Mouse (Mus musculus): Measurements from ENCODE around the gene Sppl3.

The Sppl3 gene

DNA sequence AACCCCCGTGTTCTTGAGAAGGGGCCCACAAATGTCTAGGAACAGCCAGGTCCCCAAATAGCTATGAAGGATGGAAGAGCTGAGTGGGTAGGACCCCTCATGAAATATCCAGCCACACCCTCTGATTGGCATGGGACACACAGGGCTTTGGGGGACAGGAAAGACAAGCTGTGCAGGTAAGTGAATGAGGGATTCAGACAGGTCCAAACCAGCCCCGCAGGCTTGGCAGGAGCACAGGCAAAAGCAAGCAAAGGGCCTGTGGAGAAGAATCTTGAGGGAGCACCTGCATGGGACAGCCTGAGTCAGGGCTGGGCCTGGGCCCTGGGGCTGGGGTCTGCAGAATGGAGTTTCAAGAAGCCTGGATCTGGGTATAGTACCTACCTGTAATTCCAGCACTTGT is 10.4 kb upstream of the Sppl3 start:
- DNase-seq, result no peak

DNA sequence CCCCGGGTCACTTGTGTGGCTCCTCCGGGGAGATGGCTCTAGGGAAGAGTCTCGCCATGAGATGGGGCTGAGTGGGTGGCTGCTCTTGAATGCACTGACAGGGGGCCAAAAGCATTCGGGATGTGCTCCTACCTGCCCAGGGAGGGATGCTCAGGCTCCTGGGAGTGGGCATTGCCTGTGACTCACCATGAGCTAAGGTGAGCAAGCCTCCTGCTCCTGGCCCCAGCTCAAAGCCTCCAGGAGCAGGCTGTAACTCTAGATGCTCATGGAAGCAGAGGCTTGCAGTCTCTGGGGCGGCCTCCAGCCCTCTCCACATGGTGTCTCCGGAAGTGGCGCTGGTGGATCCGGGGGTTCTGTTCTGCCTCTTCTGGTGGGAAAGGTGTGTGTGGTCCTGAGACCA is 9.5 kb upstream of the Sppl3 start:
- no peak for DNase-seq

DNA sequence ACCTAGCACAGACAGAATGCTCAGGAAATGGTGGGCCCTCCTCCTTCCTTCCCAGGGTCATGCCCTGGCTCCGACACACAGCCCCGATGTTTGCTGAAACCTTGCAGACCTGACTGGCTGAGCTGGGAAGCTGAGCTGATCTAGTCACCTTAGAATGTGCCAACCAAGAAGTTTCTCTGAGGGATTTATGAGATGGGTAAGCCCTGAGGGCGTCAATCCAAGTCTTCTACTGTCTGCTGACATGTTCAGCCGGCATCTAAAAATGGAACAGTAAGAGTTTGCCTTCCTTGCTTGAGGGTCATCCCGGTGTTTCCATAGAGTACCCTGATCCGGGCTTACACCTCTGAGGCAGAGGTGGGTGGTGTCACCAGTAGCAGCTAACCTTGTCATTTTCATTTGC is 8.2 kb upstream of the Sppl3 start:
- no peak for DNase-seq

DNA sequence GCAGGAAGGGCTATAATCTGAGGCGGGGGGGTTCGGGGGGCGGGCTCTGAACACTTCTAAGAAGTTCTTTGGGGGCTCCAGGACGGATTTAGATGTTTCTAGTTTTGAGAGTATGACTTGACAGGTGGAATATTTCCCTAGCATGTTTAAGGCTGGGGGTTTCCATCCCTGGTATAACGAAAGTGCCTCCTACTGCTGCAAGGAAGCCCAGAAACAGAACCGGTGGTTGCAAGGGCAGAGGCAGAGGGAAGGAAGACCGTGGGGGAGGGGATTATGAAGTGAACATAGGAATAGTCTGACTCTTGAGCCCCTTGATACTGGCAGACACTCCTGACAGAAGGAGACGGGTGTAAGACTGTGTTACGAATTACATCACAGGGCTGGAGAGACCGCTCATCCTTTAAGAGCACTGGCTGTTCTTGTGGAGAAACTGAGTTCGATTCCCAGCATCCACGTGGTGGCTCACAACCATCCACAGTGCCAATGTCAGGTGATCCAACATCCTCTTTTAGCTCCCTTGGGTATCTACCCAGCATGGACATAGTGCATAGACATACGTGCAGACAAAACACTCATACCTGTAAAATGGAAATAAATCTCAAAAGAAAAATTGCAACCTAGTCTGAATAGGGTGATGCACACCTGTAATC is 7.6 kb upstream of the Sppl3 start:
- no peak for DNase-seq

DNA sequence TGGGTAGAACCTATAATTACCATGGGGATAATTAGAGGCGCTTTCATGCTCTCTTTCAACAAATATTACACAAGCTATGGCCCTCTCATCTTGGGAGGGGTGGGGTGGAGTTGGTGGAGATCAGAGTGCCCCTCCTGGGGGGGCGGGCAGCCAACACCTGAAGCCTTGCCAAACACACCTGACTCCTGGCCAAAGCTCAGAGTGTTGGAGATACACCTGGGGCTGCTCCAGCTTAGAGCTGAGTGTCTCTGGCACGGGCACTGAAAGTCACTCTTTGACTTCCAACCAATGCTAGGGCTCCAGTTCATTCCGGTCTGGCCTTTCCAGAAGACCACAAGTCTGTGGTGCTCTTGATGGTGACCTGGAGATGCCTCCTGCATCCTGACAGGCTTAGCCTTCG is 3.2 kb upstream of the Sppl3 start:
- no peak for DNase-seq

DNA sequence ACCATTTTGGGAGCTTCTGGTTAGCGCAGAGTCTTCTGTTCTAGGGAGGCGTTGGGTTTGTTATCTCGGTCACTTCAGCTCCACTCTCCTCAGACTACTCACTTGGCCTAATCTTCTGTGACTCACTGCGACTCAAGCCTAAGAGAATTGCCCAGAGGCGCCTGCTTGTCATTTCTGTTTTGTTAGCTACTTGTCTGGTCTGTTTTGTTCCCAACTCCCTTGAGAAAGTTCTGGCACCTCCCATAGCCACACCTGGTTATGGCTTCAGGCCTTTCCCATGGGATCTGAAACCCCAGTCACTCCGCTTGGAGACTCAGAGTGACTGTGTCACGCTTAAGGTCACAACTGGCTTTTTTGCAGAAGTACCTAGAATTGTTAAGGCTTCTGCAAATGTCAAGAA is 2.6 kb upstream of the Sppl3 start:
- DNase-seq, result no peak

DNA sequence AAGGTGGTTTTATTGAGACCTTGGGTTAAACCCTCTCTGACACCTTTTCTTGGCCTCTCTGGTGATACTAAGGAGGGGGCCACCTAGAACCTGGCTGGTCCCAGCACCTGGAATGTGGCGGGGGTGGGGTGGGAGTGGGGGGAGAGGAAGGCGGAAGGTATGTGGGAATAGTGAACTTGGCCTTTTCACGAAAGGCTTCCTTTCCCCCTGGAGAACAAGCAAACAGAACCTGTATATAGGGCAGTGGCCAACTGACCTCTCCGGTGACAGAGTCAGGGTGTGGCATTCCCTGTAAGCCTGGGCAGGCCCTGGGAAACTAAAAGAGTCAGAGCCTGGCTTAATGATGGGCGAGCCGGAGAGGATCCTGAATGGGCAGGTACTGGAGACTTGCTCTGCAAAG is 1.8 kb upstream of the Sppl3 start:
- no peak for DNase-seq

DNA sequence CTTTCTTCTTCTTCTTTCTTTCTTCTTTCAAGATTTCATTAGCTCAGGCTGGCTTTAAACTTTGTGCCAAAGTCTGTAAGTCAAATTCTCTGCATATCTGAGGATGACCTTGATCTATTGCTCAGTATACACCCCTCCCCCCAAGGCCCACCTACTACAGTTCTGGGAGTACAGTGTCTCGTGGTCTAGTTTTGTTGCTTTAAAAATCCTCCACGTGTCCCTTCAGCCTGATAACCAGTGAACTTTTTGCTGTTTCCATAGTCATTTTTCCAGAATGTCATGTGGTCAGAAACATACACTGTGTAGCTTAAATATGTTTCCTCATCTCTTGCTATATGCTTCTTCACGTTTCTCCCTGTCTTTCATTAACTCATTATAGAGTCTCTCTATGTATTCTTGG is 976 bp upstream of the Sppl3 start:
- no peak for DNase-seq

DNA sequence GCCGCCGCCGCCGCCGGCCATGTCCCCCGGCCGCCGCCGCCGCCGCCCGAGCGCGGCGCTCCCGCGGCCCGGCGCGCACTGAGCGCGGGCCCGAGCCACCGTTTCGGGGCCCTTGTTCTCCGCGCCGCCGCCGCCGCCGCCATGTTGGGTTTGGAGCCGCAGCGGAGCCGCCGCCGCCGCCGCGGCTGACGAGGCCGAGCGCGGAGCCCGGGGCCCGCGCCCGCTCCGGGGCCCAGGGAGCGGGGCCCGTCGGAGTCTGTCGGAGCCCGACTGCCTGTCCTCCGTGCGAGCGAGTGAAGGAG is 231 bp downstream of the Sppl3 start:
- DNase-seq, result no peak

DNA sequence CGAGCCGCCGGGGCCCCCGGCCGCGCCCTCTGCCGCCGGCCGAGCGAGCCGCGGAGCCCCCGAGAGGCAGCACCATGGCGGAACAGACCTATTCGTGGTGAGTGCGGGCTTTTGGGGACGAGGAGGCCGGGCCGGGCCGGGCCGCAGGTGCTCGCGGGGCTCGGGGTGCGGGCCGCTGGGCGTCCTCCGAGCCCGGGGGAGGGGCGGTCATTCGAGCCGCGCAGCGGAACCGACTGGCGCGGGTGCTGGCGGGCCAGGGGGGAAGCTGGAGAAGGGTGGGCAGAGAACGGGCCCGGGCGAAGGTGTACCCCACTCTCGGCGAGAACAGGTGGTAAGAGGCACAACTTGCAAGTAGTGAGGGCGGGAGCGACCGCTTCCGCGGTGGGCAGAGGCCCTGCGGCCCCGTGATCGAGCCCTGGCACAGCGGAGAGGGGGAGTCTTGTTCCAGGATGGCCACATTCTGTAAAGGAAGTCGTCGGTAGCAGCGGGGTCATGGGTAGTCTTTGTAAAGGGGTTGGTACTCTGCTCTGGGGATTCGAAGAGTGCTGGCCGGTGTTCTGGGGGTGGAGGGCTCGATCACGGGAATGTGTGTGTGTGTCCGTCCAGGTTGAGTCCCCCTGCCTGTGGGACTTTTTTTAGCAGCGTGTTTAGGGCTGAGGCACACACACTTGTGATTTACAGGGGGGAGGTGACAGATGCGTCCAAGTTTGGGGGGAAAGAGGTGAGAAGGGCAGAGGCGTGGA is 753 bp downstream of the Sppl3 start:
- peak; percentile 40 to 63 for DNase-seq

DNA sequence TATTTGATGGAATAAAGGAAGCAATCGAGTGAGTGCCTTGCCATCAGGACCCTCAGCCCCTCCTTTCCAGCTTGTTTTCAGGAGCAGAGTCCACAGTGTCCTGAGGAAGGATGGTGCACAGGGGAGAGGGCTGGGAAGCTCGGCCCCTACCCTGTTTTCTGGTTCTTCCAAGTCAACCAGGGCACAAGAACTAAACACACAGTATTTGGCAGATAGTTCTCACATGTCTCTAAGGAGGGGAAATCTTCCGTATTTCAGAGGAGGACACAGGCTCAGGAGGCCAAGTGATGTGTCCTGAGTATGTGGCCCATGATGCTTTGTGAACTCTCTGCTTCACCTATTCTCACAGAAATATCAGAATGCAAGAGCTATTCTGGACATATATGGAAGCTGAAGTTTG is 2.5 kb downstream of the Sppl3 start:
- DNase-seq, result no peak

DNA sequence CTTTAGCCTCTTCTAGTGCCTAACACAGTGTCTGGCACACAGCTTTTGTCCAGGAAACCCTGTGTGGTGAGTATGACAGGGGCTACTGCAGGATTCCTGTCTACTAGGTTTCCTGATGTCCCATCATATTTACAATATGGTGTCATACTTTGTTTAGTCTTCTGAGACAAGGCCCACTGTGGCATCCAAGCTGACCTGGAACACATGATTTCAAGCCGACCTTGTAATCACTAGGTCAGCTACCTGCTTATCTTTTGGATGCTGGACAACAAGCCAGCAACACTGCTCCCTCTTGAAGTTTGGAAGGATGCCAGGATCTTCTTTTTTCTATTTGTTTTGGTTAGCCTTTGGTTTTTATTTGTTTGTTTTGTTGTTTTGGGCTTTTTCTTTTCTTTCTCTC is 3.6 kb downstream of the Sppl3 start:
- DNase-seq, result no peak

DNA sequence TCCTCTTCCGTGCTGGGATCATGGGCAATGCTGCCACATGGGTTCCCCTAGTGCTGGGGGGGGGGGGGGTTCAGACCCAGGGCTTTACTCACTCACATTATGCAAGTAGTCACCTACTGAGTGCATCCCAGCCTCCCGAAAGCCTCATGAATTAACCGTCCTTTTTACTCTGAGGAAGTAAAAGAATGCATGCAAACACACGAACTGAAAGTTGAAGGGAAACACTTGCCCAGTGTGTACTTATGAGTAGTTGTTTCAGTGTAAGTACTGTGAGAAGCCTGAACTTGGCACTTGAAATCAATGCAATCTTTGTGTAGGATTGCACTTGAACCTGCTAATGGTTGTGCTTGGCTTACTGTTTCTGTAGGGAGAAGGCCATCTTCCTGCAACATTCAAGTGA is 4.2 kb downstream of the Sppl3 start:
- DNase-seq, result no peak

DNA sequence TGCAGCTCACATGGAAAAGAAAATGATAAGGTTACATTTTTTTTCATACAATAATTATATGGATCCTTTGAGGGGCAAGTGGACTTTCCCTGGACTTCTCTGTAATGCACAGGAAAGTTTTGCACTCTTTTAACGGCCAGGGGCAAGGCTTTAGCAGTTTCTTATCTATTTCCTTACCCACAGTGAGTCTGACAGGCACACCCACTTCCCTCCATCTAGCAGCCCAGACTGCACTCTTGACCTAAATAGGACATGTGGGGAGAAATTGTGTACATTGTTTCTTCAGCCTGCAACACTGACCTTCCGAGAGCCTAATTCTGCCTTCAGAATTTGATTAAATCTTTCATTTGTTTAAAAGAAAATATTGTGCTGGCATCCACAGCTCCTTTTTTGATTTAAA is 7.3 kb downstream of the Sppl3 start:
- no peak for DNase-seq

DNA sequence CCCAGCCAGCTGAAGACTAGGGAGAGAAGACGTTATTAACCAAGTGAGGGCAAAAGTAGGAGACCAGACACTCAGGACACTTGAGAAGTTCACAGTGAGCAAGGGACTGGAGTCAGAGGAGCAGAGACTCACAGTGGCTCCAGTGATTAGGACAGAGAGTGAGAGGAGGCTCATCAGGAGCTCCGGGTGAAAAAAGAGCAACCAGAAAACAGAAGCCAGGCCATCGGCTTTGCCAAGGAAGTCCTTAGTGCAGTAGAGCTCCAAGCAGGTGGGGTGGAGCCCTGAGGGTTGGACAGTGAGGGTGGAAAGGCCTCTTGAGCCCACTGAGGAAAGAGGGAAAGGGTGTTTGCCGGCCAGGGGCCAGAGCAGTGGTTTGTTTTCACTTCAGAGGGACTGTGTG is 7.9 kb downstream of the Sppl3 start:
- DNase-seq, result no peak

DNA sequence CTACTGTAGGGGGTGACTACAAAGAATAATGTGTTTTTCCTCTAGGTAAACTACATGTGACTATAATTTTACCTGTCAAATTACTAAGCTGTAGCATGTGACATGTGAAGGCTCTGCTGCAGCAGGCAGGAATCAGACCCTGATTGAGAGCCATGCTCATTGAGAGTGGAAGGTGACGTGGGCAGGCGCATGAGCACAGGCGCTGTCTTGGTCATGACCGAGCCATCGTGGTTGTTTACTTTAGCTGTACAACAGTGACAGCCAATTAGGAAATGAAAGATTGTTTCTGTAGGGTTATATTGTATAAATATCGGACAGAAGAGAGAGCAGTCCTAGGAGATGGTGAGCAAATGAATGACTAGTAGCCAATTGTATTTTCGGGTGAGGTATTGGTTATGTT is 11.1 kb downstream of the Sppl3 start:
- no peak for DNase-seq

DNA sequence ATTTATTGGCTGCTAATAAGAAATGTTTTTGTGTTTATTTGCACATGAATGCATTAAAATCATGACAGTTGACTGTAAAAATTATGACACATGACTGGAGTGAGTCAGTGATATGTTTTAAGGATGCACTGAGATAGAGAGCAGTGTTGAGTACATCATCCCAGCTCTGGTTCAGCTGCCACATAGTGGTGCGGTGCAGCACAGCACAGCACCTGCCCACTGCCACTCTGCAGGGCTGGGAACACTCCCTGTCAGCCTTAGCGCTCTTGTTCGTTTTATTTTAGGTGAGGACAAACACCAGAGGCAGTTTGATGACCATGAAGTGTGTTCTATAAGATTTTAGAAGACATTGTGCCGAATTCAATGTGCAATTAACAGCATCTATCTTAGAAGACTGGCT is 15.2 kb downstream of the Sppl3 start:
- DNase-seq, result no peak

DNA sequence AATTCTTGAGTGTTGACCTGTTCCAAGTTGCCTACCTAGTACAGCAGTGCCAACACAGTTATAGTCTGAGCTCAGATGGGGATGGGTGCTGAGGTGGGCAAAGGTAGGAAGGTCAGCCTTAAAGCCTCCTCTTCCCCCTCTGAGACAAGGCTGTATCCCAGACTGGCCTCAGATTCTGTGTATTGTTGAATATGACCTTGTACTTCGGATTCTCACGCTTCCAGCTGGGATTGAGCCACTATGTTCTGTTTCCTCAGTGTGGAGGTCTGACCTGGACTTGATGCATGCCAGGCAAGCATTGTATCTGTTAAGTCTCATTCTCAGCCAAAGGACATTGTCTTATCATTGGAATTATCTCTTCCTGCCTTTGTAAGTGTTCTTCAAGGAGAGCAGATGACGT is 16.2 kb downstream of the Sppl3 start:
- no peak for DNase-seq

DNA sequence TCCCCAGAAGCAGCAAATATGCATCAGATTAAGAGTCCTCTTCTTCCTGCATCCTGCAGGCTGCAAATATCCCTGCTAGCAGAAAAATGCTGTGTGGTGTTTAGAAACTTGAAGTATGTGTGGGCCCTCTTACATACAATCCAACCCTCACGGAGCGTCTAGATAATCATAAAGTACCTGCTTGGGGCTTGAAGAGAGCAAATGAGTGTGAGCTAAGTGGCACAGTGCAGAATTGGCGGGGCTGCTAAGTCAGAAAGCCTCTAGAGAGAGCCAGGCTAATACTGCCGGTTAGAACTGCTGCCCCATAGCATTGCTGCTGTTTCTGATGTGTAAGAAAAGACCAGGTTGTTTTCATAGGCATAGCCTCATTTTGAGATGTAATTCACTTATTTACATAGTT is 18.0 kb downstream of the Sppl3 start:
- DNase-seq, result no peak

DNA sequence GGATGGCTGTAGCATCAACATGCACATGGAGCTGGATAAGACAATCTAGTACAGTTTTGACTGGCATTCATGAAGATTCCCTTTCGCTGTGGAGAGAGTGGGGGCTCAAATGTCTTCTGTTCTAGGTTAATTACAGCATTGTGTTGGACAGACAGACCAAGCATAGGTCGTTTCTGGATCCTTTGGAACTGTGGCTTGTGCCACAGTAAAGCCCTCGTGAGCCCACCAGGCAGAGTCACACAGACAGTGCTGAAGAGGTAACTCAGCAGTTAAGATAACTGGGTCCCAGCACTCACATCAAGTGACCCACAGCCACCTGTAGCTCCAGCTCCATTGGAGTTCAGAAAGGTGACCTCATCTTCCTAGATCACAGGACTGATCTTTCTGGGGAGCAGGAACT is 18.6 kb downstream of the Sppl3 start:
- DNase-seq, result no peak

DNA sequence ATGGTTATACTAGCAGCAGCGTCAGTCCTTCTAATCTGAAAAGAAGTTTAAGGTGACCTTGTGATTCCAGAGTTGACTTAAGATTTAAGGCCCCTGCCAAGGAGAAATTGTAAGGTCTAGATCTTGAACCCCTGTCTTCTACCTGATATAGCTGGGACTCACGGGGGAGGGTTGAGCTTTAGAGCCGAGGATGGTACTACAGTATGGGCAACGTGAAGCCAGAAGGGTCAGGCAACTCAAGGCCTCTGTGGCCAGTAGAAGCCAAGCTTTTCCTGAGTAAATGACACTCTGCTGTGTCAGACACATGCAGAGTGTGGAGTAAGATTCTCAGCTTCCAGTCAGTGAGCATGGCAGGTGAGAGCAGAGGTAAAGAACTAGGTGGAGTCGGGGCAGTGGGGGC is 20.6 kb downstream of the Sppl3 start:
- no peak for DNase-seq

DNA sequence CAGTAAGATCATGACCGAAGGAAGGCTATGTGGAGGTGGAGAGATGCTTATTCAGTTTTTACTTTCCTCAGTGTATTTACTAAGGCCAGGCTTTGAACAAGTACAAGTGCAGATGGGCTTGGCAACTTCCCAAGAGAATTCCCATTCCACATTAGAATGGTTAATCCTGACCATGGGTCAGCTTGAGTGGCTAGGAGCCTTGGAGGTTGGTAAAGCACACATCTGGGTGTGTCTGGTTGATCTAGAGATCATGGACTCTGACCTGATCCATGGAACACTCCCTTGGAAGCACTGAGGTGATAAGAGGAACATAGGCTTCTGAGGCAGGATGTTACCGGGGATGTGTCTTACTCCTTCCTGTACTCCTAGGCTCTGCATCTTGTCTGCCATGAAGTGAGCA is 21.7 kb downstream of the Sppl3 start:
- no peak for DNase-seq

DNA sequence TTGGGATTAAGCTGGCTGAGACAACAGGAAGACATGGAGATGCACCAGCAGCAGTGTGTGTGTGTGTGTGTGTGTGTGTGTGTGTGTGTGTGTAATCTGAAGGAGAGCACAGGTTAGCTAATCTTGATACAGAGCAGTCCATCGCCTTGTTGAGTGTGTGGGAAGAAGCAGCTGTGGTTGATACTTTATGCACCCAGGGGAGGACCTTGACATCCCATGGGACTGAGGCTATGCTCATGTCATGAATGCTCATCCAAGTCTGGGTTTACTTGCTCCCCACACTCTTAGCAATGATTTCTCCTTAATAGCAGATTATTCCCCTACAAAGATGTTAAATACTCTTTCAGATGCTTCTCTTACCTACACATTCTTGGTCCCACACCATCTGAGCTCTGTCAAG is 24.3 kb downstream of the Sppl3 start:
- no peak for DNase-seq

DNA sequence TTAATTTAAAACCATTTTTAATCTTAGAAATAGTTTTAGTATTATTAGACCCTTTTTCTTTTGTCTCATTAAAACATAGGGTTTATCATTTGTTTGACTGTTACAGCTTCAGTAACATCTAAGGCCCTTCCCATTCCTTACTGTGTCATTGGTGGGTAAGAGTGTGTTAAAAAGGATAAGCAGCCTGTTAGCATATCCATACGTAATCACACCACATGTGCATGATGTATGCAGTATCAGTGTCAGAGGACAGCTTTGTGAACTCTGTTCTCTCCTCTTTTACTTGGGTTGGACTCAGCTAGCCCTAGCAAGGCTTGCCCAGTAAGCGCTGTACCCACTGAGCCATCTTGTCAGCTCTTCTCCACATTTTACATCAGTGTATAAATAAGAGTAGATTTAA is 26.2 kb downstream of the Sppl3 start:
- no peak for DNase-seq

DNA sequence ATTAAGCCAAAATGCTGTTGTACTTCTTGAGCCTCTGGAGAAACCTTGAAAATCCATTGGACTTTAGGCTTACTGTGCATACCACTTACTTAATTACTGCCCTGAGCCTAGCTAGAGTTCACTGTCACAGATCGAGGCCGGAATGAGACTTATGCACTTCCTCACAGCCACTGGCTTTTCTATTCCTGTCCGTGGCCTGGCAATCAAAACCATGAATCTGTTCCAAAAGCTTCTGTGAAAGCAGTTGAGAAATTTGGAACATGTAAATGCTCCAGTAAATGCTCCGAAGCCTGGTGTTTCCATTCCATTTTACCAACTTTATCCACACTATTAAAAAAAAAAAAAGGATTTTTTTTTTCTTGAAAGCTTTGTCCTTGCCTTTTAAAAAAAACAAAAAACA is 29.8 kb downstream of the Sppl3 start:
- DNase-seq, result no peak

Data from thymus, adult 18-20 months (tissue).